Mouse (Mus musculus) lung, postnatal 25 days (tissue): ENCODE measurements around the gene Golga2.

Source experiments
- DNase-seq: peaks from one replicate; pipeline ENCODE4 v3.0.0; 2022; ENCODE audit warnings: low spot score

Golga2 gene

GRCm38 (mm10) chr2:32343351-32343671, 56.1 kb downstream of the Golga2 start:
- DNase-seq = no peak

- no peak for DNase-seq
These were observed 56.9 kb downstream of the Golga2 start for GRCm38 (mm10) chr2:32344056-32344455.

GRCm38 (mm10) chr2:32344598-32345321, 57.6 kb downstream of the Golga2 start:
- no peak for DNase-seq

GRCm38 (mm10) chr2:32347019-32347418, 59.8 kb downstream of the Golga2 start:
- no peak for DNase-seq

- no peak for DNase-seq
These were observed 61.1 kb downstream of the Golga2 start for GRCm38 (mm10) chr2:32348311-32348710.

- DNase-seq = no peak
These were observed 62.6 kb downstream of the Golga2 start for GRCm38 (mm10) chr2:32349625-32350255.

GRCm38 (mm10) chr2:32350471-32351051, 63.4 kb downstream of the Golga2 start:
- DNase-seq = no peak

GRCm38 (mm10) chr2:32351471-32351961, 64.3 kb downstream of the Golga2 start:
- DNase-seq = no peak

- no peak for DNase-seq
These were observed 65.2 kb downstream of the Golga2 start, which contains the start of gene Ciz1 for GRCm38 (mm10) chr2:32352151-32353006. Ciz1 (plus strand) TSS chr2:32352327.

GRCm38 (mm10) chr2:32353007-32353542, 65.9 kb downstream of the Golga2 start, which contains the start of gene Dnm1:
Dnm1 (minus strand) TSS chr2:32353338.
- peak; percentile 86 for DNase-seq

- DNase-seq = no peak
These were observed 66.7 kb downstream of the Golga2 start for GRCm38 (mm10) chr2:32353836-32354235.

GRCm38 (mm10) chr2:32354336-32354895, 67.2 kb downstream of the Golga2 start:
- no peak for DNase-seq

- no peak for DNase-seq
These were observed 69.0 kb downstream of the Golga2 start for GRCm38 (mm10) chr2:32356216-32356615.
